Mouse (Mus musculus): ENCODE measurements around the gene Fnip2. TPM values are rescaled to one million over a fixed set of nuclear protein-coding genes. Genes with fewer than 3 reads are reported as not detected.
"Not testable (repeated sequence)": the region's sequence is repeated elsewhere in the genome, so short reads cannot be mapped to it uniquely, and the experiment has no call there.

The Fnip2 gene
- polyA plus RNA-seq, 1 experiment, result 35.5 TPM

GRCm38 (mm10) chr3:79458651-79459275 is 108.8 kb downstream of the Fnip2 start:
- Histone ChIP-seq H3K36me3 (ENCODE audit: control insufficient read depth, insufficient read depth, low read length, poor library complexity, severe bottlenecking) (peaks cover 16% of the 10 kb centered on the region), H3K4me1 (ENCODE audit: control insufficient read depth, insufficient read depth, low read length) (peaks cover 2% of the 10 kb centered on the region), H3K27ac (ENCODE audit: insufficient read depth, low read length) (no peak overlapping the region), H3K9me3 (replicated peaks; ENCODE audit: control insufficient read depth, insufficient read depth, low read length, poor library complexity, severe bottlenecking) (no peaks in the 10 kb centered on the region), H3K4me3 (ENCODE audit: low read depth, low read length) (no peak overlapping the region), H3K9ac (ENCODE audit: low read depth, poor library complexity, severe bottlenecking) (no peak overlapping the region), H3K27me3 (ENCODE audit: control insufficient read depth, insufficient read depth, low read length, poor library complexity, severe bottlenecking) (no peaks in the 10 kb centered on the region)
- TF ChIP-seq POLR2A (IDR thresholded peaks at IDR 0.05; ENCODE audit: insufficient read depth, low read length) (no peak), EP300 (IDR thresholded peaks at IDR 0.05; ENCODE audit: insufficient read depth, low read depth, low read length) (no peak), CTCF (IDR thresholded peaks at IDR 0.05; ENCODE audit: low read depth, low read length) (no peak)

GRCm38 (mm10) chr3:79455761-79456160 is 111.8 kb downstream of the Fnip2 start:
- H3K4me1 ChIP-seq (ENCODE audit: control insufficient read depth, insufficient read depth, low read length), result peaks cover 6% of the 10 kb centered on the region
- no peaks in the 10 kb centered on the region for H3K27me3 ChIP-seq (ENCODE audit: control insufficient read depth, insufficient read depth, low read length, poor library complexity, severe bottlenecking)
- no peak overlapping the region for H3K27ac ChIP-seq (ENCODE audit: insufficient read depth, low read length)
- H3K36me3 ChIP-seq (ENCODE audit: control insufficient read depth, insufficient read depth, low read length, poor library complexity, severe bottlenecking), result peaks cover 7% of the 10 kb centered on the region
- no peaks in the 10 kb centered on the region for H3K9me3 ChIP-seq (replicated peaks; ENCODE audit: control insufficient read depth, insufficient read depth, low read length, poor library complexity, severe bottlenecking)
- H3K9ac ChIP-seq (ENCODE audit: low read depth, poor library complexity, severe bottlenecking), result no peak overlapping the region
- TF ChIP-seq CTCF (IDR thresholded peaks at IDR 0.05; ENCODE audit: low read depth, low read length) (no peak), POLR2A (IDR thresholded peaks at IDR 0.05; ENCODE audit: insufficient read depth, low read length) (no peak)
- no peak overlapping the region for H3K4me3 ChIP-seq (ENCODE audit: low read depth, low read length)

GRCm38 (mm10) chr3:79452696-79453263 is 114.8 kb downstream of the Fnip2 start:
- no peak overlapping the region for H3K4me3 ChIP-seq (ENCODE audit: low read depth, low read length)
- no peaks in the 10 kb centered on the region for H3K36me3 ChIP-seq (ENCODE audit: control insufficient read depth, insufficient read depth, low read length, poor library complexity, severe bottlenecking)
- no peaks in the 10 kb centered on the region for H3K9me3 ChIP-seq (replicated peaks; ENCODE audit: control insufficient read depth, insufficient read depth, low read length, poor library complexity, severe bottlenecking)
- no peak overlapping the region for H3K9ac ChIP-seq (ENCODE audit: low read depth, poor library complexity, severe bottlenecking)
- no peak overlapping the region for H3K27ac ChIP-seq (ENCODE audit: insufficient read depth, low read length)
- TF ChIP-seq CTCF (IDR thresholded peaks at IDR 0.05; ENCODE audit: low read depth, low read length), result no peak
- no peak for TF ChIP-seq POLR2A (IDR thresholded peaks at IDR 0.05; ENCODE audit: insufficient read depth, low read length)
- TF ChIP-seq EP300 (IDR thresholded peaks at IDR 0.05; ENCODE audit: insufficient read depth, low read depth, low read length), result no peak
- H3K4me1 ChIP-seq (ENCODE audit: control insufficient read depth, insufficient read depth, low read length), result peaks cover 6% of the 10 kb centered on the region
- H3K27me3 ChIP-seq (ENCODE audit: control insufficient read depth, insufficient read depth, low read length, poor library complexity, severe bottlenecking), result no peaks in the 10 kb centered on the region

- no peak overlapping the region for H3K27ac ChIP-seq (ENCODE audit: insufficient read depth, low read length)
- H3K9ac ChIP-seq (ENCODE audit: low read depth, poor library complexity, severe bottlenecking), result no peak overlapping the region
- H3K4me3 ChIP-seq (ENCODE audit: low read depth, low read length), result no peak overlapping the region
- no peak for TF ChIP-seq EP300 (IDR thresholded peaks at IDR 0.05; ENCODE audit: insufficient read depth, low read depth, low read length)
- no peak for TF ChIP-seq CTCF (IDR thresholded peaks at IDR 0.05; ENCODE audit: low read depth, low read length)
- TF ChIP-seq POLR2A (IDR thresholded peaks at IDR 0.05; ENCODE audit: insufficient read depth, low read length), result no peak
- no peaks in the 10 kb centered on the region for H3K27me3 ChIP-seq (ENCODE audit: control insufficient read depth, insufficient read depth, low read length, poor library complexity, severe bottlenecking)
- peaks cover 6% of the 10 kb centered on the region for H3K4me1 ChIP-seq (ENCODE audit: control insufficient read depth, insufficient read depth, low read length)
- no peaks in the 10 kb centered on the region for H3K36me3 ChIP-seq (ENCODE audit: control insufficient read depth, insufficient read depth, low read length, poor library complexity, severe bottlenecking)
- H3K9me3 ChIP-seq (replicated peaks; ENCODE audit: control insufficient read depth, insufficient read depth, low read length, poor library complexity, severe bottlenecking), result no peaks in the 10 kb centered on the region
Observed at GRCm38 (mm10) chr3:79449361-79449760, 118.2 kb downstream of the Fnip2 start.

- Histone ChIP-seq H3K9ac (ENCODE audit: low read depth, poor library complexity, severe bottlenecking) (no peak overlapping the region), H3K36me3 (ENCODE audit: control insufficient read depth, insufficient read depth, low read length, poor library complexity, severe bottlenecking) (no peaks in the 10 kb centered on the region)
Observed at GRCm38 (mm10) chr3:79448421-79448820, 119.2 kb downstream of the Fnip2 start.

GRCm38 (mm10) chr3:79446648-79447047 is 120.9 kb downstream of the Fnip2 start:
- H3K36me3 ChIP-seq (ENCODE audit: control insufficient read depth, insufficient read depth, low read length, poor library complexity, severe bottlenecking); H3K9ac ChIP-seq (ENCODE audit: low read depth, poor library complexity, severe bottlenecking); H3K9me3 ChIP-seq (replicated peaks; ENCODE audit: control insufficient read depth, insufficient read depth, low read length, poor library complexity, severe bottlenecking); H3K27ac ChIP-seq (ENCODE audit: insufficient read depth, low read length); H3K4me1 ChIP-seq (ENCODE audit: control insufficient read depth, insufficient read depth, low read length); H3K4me3 ChIP-seq (ENCODE audit: low read depth, low read length); H3K27me3 ChIP-seq (ENCODE audit: control insufficient read depth, insufficient read depth, low read length, poor library complexity, severe bottlenecking): not testable (repeated sequence)

More at GRCm38 (mm10) chr3:79448421-79448820, 119.2 kb downstream of the Fnip2 start:
- H3K27ac ChIP-seq (ENCODE audit: insufficient read depth, low read length), result no peak overlapping the region
- H3K4me3 ChIP-seq (ENCODE audit: low read depth, low read length), result no peak overlapping the region
- H3K27me3 ChIP-seq (ENCODE audit: control insufficient read depth, insufficient read depth, low read length, poor library complexity, severe bottlenecking), result no peaks in the 10 kb centered on the region
- peaks cover 4% of the 10 kb centered on the region for H3K4me1 ChIP-seq (ENCODE audit: control insufficient read depth, insufficient read depth, low read length)
- H3K9me3 ChIP-seq (replicated peaks; ENCODE audit: control insufficient read depth, insufficient read depth, low read length, poor library complexity, severe bottlenecking), result no peaks in the 10 kb centered on the region
- no peak for TF ChIP-seq CTCF (IDR thresholded peaks at IDR 0.05; ENCODE audit: low read depth, low read length)
- no peak for TF ChIP-seq POLR2A (IDR thresholded peaks at IDR 0.05; ENCODE audit: insufficient read depth, low read length)
- no peak for TF ChIP-seq EP300 (IDR thresholded peaks at IDR 0.05; ENCODE audit: insufficient read depth, low read depth, low read length)
